Mouse (Mus musculus) stomach, embryonic 16.5 days (tissue): Measurements from ENCODE around the gene Rae1. TPM values are rescaled to one million over a fixed set of nuclear protein-coding genes. Genes with fewer than 3 reads are reported as not detected.

Experiments used
- ATAC-seq: fragments of 200-750 bp; cut with Nextera tagmentation; 2 replicates; pipeline ENCODE4 v1.8.0; 2017; ENCODE audit warnings: moderate number of reproducible peaks, moderate TSS enrichment; ENCODE audit not compliant: insufficient read depth, low FRiP score
- H3K27ac ChIP-seq: fragments of 300-500 bp; sonication (generic); 2 replicates; pipeline ENCODE4 v1.5.1; 2014; ENCODE audit warnings: low read length
- H3K27me3 ChIP-seq: fragments of 300-500 bp; sonication (generic); 2 replicates; pipeline ENCODE4 v1.6.1; 2014; ENCODE audit warnings: low read length, control low read depth, mixed read lengths; ENCODE audit not compliant: control insufficient read depth, insufficient read depth
- H3K36me3 ChIP-seq: fragments of 300-500 bp; sonication (generic); 2 replicates; pipeline ENCODE4 v1.6.1; 2014; ENCODE audit warnings: low read length; ENCODE audit not compliant: control insufficient read depth, insufficient read depth
- H3K4me1 ChIP-seq: fragments of 300-500 bp; sonication (generic); 2 replicates; pipeline ENCODE4 v1.6.1; 2014; ENCODE audit warnings: low read length, control low read depth, mixed read lengths; ENCODE audit not compliant: control insufficient read depth, insufficient read depth
- H3K4me2 ChIP-seq: fragments of 300-500 bp; sonication (generic); 2 replicates; pipeline ENCODE4 v1.6.1; 2014; ENCODE audit warnings: low read depth, low read length, mixed read lengths
- H3K4me3 ChIP-seq: fragments of 300-500 bp; sonication (generic); replicated peaks from 2 replicates; pipeline ENCODE4 v1.5.1; 2014; ENCODE audit warnings: mild to moderate bottlenecking, low read length
- H3K9ac ChIP-seq: fragments of 300-500 bp; sonication (generic); 2 replicates; pipeline ENCODE4 v1.6.1; 2014; ENCODE audit warnings: low read length
- H3K9me3 ChIP-seq: fragments of 300-500 bp; sonication (generic); replicated peaks from 2 replicates; pipeline ENCODE4 v1.6.1; 2016; ENCODE audit warnings: low read length, control low read depth; ENCODE audit not compliant: control insufficient read depth
- WGBS: fragments of 180-500 bp; shearing (Covaris S2); extraction: QIAGEN DNeasy Blood & Tissue Kit; methylation state at CpG from one replicate; pipeline ENCODE4 v1.1.7; 2014; 5-methylcytosine and 5-hydroxymethylcytosine counted together
- polyA plus RNA-seq: library from polyadenylated mRNA; unstranded; fragments of >200 nt; fragmentation: Nextera tagmentation; extraction: Ambion mirVana; gene quantifications from 2 replicates; pipeline ENCODE4 v1.2.1, GENCODE M21; 2015

Rae1 gene
- polyA plus RNA-seq, 1 experiment from 2014 or later = 102 TPM

GRCm38 (mm10) chr2:172978131-172978633 is 21.7 kb upstream of the Rae1 start:
- Histone ChIP-seq H3K36me3 (no peaks in the 10 kb centered on the region), H3K4me1 (peaks cover 9% of the 10 kb centered on the region; the same call in 1 of the 2 replicates), H3K27me3 (no peaks in the 10 kb centered on the region), H3K4me3 (no peak overlapping the region), H3K9me3 (no peaks in the 10 kb centered on the region), H3K27ac (peak overlapping the region; percentile 58; the same call in 1 of the 2 replicates), H3K4me2 (no peak overlapping the region), H3K9ac (no peak overlapping the region)
- no peak for ATAC-seq
- 48% methylated on average over 4 of the region's 4 CpGs for WGBS

DNA sequence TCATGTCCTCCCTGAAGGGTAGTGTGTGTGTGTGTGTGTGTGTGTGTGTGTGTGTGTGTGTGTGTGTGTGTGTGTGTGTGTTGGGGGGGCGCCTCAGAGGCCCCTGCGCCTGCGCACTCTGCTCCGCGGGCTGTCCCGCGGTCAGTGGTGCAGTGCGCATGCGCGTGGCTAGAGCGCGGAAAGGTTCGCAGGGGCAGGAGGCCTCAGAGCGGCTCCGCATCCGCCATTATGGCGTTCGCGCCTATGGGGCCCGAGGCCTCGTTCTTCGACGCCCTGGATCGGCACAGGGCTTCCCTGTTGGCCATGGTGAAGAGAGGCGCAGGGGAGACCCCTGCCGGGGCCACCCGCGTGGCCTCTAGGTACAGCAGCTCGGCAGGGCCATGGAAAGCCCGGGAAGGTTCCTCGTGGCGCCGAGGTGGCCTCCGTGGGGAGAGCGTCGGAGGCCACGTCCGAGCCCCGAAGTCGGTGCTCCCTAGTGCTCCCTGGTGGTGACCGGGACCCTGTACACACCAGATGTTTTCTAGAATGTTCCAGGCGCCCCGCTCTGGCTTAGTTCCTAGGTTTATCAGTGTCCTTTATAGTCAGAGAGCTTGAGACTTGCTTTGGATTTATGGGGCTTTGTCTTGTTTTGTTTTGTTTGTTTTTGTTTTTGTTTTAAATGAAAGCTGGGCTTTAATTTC is 20.1 kb upstream of the Rae1 start:
- H3K4me3 ChIP-seq = no peak overlapping the region
- 93% methylated on average over 43 of the region's 43 CpGs for WGBS
- ATAC-seq = no peak

DNA sequence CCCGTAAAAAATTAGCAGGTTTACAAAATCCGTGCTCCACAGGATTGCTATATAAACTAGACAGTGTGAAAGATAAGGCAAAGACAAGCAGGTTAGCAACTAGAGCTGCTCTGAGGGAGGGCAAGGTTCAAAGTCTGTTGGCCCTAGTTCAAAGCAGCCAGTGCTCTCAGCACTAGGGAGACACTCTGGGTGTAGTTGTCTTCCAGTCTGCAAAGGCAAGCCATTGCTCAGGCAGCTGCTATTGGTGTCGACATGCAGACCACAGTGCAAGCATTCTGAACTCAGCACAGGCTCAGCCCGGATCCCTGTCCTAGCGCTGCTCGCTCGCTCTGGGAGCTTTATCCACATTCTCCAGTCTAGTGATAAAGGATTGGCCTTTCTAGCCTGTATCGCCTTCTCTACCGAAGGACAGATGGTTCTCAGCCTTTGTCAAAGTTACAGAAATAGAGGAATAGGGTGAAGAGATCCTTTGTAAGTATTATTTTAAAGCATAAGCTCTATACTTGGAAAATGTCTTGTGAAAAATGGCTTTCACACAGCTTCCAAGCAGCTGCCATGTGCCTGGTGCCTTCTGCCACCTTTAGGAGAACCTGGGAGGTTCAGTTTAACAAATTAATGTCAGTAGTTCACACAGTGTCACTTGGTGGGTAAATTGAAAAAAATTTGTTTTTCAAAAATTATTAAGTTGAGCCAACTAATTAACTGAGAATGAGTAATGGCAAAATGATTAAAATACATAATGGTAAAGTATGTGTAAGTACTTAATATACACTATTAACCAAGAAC is 16.9 kb upstream of the Rae1 start:
- no peaks in the 10 kb centered on the region for H3K27me3 ChIP-seq

More for the DNA sequence above, 20.1 kb upstream of the Rae1 start:
- Histone ChIP-seq H3K4me2 (no peak overlapping the region), H3K27ac (no peak overlapping the region), H3K36me3 (no peaks in the 10 kb centered on the region), H3K9ac (no peak overlapping the region), H3K27me3 (no peaks in the 10 kb centered on the region), H3K4me1 (peaks cover 9% of the 10 kb centered on the region; the same call in 1 of the 2 replicates), H3K9me3 (no peaks in the 10 kb centered on the region)

GRCm38 (mm10) chr2:172990161-172990560 is 9.8 kb upstream of the Rae1 start:
- Histone ChIP-seq H3K4me3 (no peak overlapping the region), H3K9me3 (no peaks in the 10 kb centered on the region), H3K4me1 (no peaks in the 10 kb centered on the region), H3K4me2 (no peak overlapping the region), H3K9ac (no peak overlapping the region), H3K27ac (no peak overlapping the region), H3K27me3 (no peaks in the 10 kb centered on the region), H3K36me3 (no peaks in the 10 kb centered on the region)
- no peak for ATAC-seq
- 72% methylated on average over 6 of the region's 6 CpGs for whole genome bisulfite sequencing

More for the DNA sequence above, 16.9 kb upstream of the Rae1 start:
- ATAC-seq = no peak
- no peaks in the 10 kb centered on the region for H3K9me3 ChIP-seq
- H3K9ac ChIP-seq = no peak overlapping the region
- H3K27ac ChIP-seq = no peak overlapping the region
- 58% methylated on average over 9 of the region's 9 CpGs for WGBS
- H3K4me2 ChIP-seq = no peak overlapping the region
- no peaks in the 10 kb centered on the region for H3K36me3 ChIP-seq
- H3K4me1 ChIP-seq = no peaks in the 10 kb centered on the region
- H3K4me3 ChIP-seq = no peak overlapping the region

DNA sequence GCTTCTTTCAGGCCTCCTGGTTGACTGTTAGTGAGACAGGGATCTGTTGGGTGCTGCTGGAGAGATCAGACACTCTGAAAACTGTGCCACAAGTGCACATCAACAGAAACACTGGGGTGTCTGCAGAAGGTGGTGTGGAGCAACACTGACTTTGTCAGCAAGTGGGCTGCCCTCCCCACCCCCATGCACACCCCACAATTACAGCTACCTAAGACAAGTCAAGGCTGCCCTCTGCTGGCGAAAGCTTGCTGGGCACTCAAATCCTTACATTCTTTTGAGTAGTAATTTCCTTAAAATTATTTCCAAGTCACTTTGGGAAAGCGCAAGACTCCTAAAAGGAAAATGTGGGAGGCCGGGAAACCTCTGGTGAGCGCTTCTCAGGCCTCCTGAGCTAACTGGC is 3.7 kb upstream of the Rae1 start:
- Histone ChIP-seq H3K9me3 (no peaks in the 10 kb centered on the region), H3K4me3 (no peak overlapping the region), H3K9ac (no peak overlapping the region), H3K27me3 (no peaks in the 10 kb centered on the region), H3K4me1 (peaks cover 6% of the 10 kb centered on the region), H3K27ac (no peak overlapping the region), H3K36me3 (no peaks in the 10 kb centered on the region), H3K4me2 (no peak overlapping the region)
- WGBS = 14% methylated on average over 4 of the region's 4 CpGs
- ATAC-seq = no peak

DNA sequence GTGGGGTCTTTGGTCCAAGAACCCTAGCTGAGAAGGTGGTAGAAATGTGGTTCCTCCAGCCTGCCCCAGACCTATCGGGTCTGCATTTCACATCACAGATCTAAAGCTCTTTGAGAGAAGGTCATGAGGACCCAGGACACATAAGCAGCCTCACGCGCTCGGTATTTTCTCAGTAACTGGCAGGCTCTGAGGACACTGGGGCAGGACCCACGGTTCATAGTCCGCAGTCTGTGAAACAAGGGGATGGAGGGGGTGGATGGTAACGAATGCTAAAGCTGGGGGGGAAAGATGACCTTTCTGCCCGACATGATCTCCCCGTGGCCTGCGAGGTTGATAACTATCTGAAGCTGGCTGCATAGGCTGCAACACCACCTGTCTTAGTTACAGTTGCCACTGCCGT is 2.2 kb upstream of the Rae1 start:
- Histone ChIP-seq H3K9me3 (no peaks in the 10 kb centered on the region), H3K9ac (no peak overlapping the region), H3K27ac (no peak overlapping the region), H3K4me1 (peaks cover 13% of the 10 kb centered on the region), H3K4me3 (no peak overlapping the region), H3K36me3 (no peaks in the 10 kb centered on the region), H3K4me2 (no peak overlapping the region), H3K27me3 (no peaks in the 10 kb centered on the region)
- no peak for ATAC-seq
- 63% methylated on average over 11 of the region's 11 CpGs for WGBS

GRCm38 (mm10) chr2:172998478-172998877 is 1.4 kb upstream of the Rae1 start:
- H3K9ac ChIP-seq = no peak overlapping the region
- H3K27me3 ChIP-seq = no peaks in the 10 kb centered on the region
- no peak overlapping the region for H3K27ac ChIP-seq
- H3K36me3 ChIP-seq = 0 out of 2 replicates have a peak, but pooled peaks cover 1% of the 10 kb centered on the region
- no peak overlapping the region for H3K4me3 ChIP-seq
- H3K4me2 ChIP-seq = no peak overlapping the region
- no peaks in the 10 kb centered on the region for H3K9me3 ChIP-seq
- peaks cover 13% of the 10 kb centered on the region for H3K4me1 ChIP-seq
- 59% methylated on average over 7 of the region's 7 CpGs for WGBS
- ATAC-seq = no peak

DNA sequence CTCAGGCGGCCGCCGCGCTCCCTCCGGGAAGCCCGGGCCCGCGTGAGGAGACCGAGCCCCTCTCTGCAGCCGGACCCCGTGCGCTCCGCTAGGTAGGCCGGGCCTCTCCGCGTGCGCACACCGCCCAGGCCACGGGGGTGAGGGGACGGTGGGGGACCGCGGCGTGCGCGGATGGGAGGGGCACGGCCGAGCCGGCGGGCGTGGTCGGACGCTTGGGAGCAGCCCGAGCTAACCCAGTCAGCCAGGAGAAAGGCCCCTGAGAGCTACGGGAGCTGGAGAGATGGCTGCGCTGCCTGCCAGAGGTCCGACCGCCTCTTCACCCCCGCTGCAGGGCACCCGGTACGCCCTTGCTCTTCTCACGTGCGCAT is 352 bp downstream of the Rae1 start:
- Histone ChIP-seq H3K9me3 (no peaks in the 10 kb centered on the region), H3K4me2 (peak overlapping the region; percentile 83), H3K4me1 (peaks cover 13% of the 10 kb centered on the region), H3K9ac (peak overlapping the region; percentile 85), H3K27me3 (no peaks in the 10 kb centered on the region), H3K27ac (peak overlapping the region; percentile 78), H3K36me3 (peaks cover 18% of the 10 kb centered on the region; the same call in 1 of the 2 replicates), H3K4me3 (peak overlapping the region; percentile 69)
- WGBS = under 1% methylated on average over 42 of the region's 42 CpGs
- peak; percentile 91 for ATAC-seq

DNA sequence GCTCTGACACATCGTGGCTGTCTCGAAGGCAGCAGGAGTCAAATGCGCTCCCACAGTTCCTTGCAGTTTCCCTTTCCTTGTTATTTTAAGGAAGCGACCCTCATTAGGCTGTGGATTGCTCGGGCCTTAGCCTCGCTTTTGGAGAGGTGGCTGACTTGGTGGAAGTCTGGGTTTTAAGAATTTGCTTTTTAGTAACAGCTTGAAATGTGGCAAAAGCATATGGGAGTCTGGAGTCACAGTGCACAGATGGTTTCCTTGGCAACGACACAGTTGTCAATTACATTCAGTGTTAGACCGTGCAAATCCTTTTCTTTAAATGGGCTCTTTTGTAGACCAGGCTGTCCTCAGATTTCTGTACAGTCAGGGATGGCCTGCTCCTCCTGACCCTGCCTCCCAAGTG is 1.0 kb downstream of the Rae1 start:
- no peaks in the 10 kb centered on the region for H3K27me3 ChIP-seq
- peaks cover 13% of the 10 kb centered on the region for H3K4me1 ChIP-seq
- 15% methylated on average over 8 of the region's 8 CpGs for WGBS
- ATAC-seq = no peak
- H3K9me3 ChIP-seq = no peaks in the 10 kb centered on the region
- peak overlapping the region; percentile 69 for H3K4me3 ChIP-seq
- peak overlapping the region; percentile 78 for H3K27ac ChIP-seq
- H3K36me3 ChIP-seq = peaks cover 21% of the 10 kb centered on the region; the same call in 1 of the 2 replicates
- H3K9ac ChIP-seq = peak overlapping the region; percentile 85
- H3K4me2 ChIP-seq = peak overlapping the region; percentile 83
